Mouse (Mus musculus) thymus, postnatal 0 days (tissue): ENCODE results near the gene Olfr1394. TPM values are rescaled to one million over a fixed set of nuclear protein-coding genes. Genes with fewer than 3 reads are reported as not detected.
"Not testable (repeated sequence)": the region's sequence is repeated elsewhere in the genome, so short reads cannot be mapped to it uniquely, and the experiment has no call there.

Experiments
- DNase-seq: peaks from one replicate; pipeline ENCODE4 v3.0.0-alpha.2; 2015; ENCODE audit warnings: low spot score
- polyA plus RNA-seq: library from polyadenylated mRNA; unstranded; fragments of >200 nt; fragmentation: Nextera tagmentation; extraction: Ambion mirVana; gene quantifications from 2 replicates; pipeline ENCODE4 v1.2.1, GENCODE M21; 2015

The Olfr1394 gene
- polyA plus RNA-seq, 1 experiment from 2014 or later: not detected

- DNase-seq: peak; percentile 62
Measured at GRCm38 (mm10) chr11:49189737-49190136, 35.6 kb downstream of the Olfr1394 start.

- DNase-seq: no peak
Measured at GRCm38 (mm10) chr11:49191083-49191482, 36.9 kb downstream of the Olfr1394 start.

GRCm38 (mm10) chr11:49194771-49195170 is 40.6 kb downstream of the Olfr1394 start:
- DNase-seq: not testable (repeated sequence)

- peak; percentile 38 for DNase-seq
Measured at GRCm38 (mm10) chr11:49195819-49196322, 41.7 kb downstream of the Olfr1394 start.

DNA sequence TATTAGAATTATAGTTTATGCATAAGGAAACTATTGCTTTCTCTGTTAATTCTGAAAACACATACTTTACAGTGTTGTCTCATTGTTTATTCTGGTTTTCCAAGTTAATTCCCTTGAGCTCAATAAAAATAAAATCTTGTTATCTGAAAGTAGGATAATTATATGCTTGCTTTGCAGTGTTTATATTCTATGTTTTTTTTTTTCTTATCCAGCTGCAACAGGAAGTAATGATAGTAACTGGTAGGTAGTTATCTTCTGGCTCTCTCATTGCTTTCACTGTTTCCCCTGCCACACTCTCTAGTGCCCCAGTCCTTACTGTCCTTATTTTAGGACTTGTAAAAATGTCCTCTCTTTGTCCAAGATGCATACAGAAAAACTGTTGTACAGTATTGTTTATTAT is 46.5 kb downstream of the Olfr1394 start:
- DNase-seq: no peak

DNA sequence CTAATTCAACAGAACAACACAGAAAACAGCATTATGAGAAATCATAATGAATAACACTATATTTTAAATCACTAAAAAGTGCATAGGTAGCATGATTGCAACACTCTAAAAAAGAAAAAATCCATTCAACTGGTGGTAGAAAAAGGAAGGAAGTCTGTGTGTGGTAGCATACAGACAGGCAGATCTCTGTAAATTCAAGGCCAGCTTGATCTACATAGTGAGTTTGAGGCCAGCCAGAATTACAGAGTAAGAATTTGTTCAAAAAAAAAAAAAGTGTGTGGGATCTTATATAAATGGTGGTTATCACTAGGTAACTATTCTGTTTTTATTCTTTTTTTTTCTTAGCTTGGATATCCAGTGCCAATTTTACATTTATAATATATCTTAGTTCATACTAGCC is 47.0 kb downstream of the Olfr1394 start:
- no peak for DNase-seq

GRCm38 (mm10) chr11:49202071-49202470 is 47.9 kb downstream of the Olfr1394 start:
- no peak for DNase-seq

- DNase-seq: peak; percentile 38
Measured at GRCm38 (mm10) chr11:49202523-49203061, 48.4 kb downstream of the Olfr1394 start.

DNA sequence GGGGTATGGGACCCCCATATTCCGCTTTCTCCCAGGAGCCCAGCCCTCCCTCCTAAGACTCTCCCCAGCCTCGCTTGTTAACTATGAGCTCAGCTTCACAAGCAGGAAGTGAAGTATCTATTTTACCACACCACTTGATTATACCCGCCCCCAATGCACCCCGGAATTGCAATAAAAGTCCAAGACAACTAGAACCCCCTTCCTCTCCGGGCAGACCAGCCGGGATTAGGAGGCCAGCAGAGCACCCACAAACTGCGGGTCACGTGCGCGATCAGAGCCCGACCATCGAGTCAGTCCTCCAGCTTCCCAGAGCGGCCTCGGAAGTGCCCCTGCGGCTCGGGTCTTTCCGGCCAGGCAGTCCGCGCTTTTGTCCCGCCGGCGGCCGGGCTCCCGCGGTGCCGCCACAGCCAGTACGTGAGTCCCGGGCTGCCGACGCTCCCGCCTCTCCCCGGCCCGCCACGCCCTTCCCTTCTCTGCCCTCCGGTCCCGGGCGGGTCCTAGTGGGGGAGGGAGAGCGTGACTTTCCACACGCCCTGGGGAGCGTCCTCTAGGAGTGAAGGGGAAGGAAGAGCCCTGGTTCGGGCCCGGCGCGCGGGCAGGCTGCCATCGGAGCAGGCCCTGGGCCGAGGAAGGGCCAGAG is 49.1 kb downstream of the Olfr1394 start, which contains the start of gene Zfp62:
Gene Zfp62 (plus strand): TSS at position 164 of the 640 bp plus-strand sequence.
- peak; percentile 91 for DNase-seq

DNA sequence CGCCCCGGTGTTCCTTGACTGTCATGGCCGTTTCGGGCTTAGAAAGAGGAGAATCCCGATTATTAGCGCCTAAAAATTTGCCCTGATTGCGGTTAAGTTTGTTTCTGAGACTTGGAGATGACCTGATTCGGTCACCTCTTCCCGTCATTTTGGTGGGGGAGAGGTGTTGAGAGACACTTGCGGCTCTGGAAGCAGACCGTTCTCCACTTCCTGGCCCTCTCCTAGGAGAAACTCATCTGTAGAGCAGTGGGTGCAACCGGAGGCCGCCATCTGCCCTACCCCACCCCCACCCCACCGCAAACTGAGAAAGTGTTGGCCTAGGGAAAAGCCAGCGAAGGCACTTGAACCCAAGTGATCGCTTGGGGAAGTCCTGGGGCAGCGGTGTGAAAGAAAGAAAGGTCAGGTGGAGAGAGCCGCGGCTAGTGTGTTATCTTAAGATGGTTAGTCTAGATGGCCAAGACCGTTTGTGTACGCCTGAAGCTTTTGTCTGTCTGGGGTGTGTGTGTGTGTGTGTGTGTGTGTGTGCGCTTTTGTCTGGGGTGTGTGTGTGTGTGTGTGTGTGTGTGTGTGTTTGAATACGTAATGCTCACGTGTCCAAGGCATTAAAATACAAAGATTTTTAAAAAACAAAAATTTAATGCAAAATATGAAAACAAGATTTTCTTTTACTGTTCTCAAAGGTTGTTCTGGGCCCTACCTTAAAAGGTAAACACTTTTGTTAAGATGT is 49.8 kb downstream of the Olfr1394 start:
- peak; percentile 68 for DNase-seq

DNA sequence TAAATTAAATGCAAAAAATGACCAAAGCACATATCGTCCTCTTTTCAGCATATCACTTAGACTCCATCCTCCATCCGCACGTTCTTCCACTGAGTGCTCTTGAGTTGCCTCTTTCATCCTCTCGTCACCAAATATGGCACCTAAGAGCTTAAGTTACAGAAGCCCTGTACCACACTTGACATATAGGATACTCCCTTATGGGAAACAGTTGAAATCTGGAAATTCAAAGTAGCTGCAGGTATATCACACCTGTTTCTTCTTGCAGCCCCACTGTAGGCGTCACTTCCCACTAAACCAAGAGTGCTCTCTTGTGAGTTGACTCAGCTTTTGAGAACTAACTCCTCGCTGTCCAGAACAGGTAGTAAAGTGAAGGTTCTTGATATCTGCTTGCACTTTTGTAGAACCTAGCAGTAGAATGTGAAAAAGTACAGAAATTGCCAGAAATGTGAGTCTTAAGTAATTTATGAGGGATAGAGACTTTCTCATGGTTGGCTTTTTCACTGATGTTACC is 51.0 kb downstream of the Olfr1394 start:
- no peak for DNase-seq

GRCm38 (mm10) chr11:49207495-49207894 is 53.3 kb downstream of the Olfr1394 start:
- DNase-seq: no peak

Other genes starting within 250 kb of the Olfr1394 start
- 6.3 and 9.0 TPM in 2 replicates for gene Psme2b, start 208.2 kb upstream of the Olfr1394 start, polyA plus RNA-seq
- 0.25 and 0.36 TPM in 2 replicates for gene Olfr56, start 175.5 kb upstream of the Olfr1394 start, polyA plus RNA-seq
- 1.8 and 2.1 TPM in 2 replicates for gene 9930111J21Rik1, start 175.0 kb upstream of the Olfr1394 start, polyA plus RNA-seq
- 0.93 and 1.2 TPM in 2 replicates for gene Gm12185, start 162.2 kb upstream of the Olfr1394 start, polyA plus RNA-seq
- 59.3 and 61.7 TPM in 2 replicates for gene Tgtp1, start 160.2 kb upstream of the Olfr1394 start, polyA plus RNA-seq
- 1.1 and 1.5 TPM in 2 replicates for gene 9930111J21Rik2, start 103.1 kb upstream of the Olfr1394 start, polyA plus RNA-seq
- gene Tgtp2, start 90.2 kb upstream of the Olfr1394 start, polyA plus RNA-seq: 58.7 and 59.3 TPM in 2 replicates
- 87.1 and 88.7 TPM in 2 replicates for gene Ifi47, start 77.8 kb upstream of the Olfr1394 start, polyA plus RNA-seq
- gene Olfr1396, start 39.5 kb upstream of the Olfr1394 start, polyA plus RNA-seq: 0.10 and 0.16 TPM in 2 replicates
- gene Olfr1395, start 12.1 kb upstream of the Olfr1394 start, polyA plus RNA-seq: not detected in 2 replicates
- 1.1 and 1.7 TPM in 2 replicates for gene Btnl9, start 32.8 kb downstream of the Olfr1394 start, polyA plus RNA-seq
- 33.8 and 36.1 TPM in 2 replicates for gene Zfp62, start 48.9 kb downstream of the Olfr1394 start, polyA plus RNA-seq
- gene Mgat1, start 89.8 kb downstream of the Olfr1394 start, polyA plus RNA-seq: 82.0 and 82.7 TPM in 2 replicates
- gene Olfr1393, start 123.9 kb downstream of the Olfr1394 start, polyA plus RNA-seq: not detected in 2 replicates
- not detected in 2 replicates for gene Olfr1392, start 130.9 kb downstream of the Olfr1394 start, polyA plus RNA-seq
- not detected in 2 replicates for gene Olfr10, start 150.4 kb downstream of the Olfr1394 start, polyA plus RNA-seq
- gene Olfr1391, start 168.4 kb downstream of the Olfr1394 start, polyA plus RNA-seq: not detected in 2 replicates
- not detected in 2 replicates for gene Olfr1390, start 180.8 kb downstream of the Olfr1394 start, polyA plus RNA-seq